8 mouse cellular contexts compared by ENCODE assay signal in the genomic region with DNA sequence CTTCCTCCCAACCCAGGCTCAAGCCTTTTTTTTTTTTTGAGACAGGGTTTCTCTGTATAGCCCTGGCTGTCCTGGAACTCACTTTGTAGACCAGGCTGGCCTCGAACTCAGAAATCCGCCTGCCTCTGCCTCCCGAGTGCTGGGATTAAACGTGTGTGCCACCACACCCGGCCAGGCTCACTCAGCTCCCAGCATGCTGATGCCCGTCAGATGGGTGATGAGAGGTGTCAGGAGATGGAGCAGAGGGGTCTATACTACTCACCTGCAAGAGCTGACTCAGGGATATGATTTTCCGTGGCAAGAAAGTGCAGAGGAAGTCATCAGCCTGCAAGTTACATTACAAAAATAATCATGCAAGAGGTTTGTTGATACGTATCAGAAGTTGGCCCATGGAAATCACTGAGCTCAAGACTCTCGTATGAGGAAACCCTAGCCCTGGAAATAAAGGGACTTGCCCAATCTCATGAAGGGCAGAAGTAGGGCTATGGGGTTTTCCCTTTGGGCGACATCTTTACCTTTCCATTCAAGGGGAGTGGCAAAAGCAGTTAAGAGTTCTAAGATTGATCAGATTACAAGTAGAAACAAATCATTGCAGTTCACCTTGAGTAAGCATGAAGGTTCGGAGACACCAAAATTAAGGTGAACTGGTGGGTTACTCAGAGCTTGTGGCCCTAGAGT. TPM values are rescaled to one million over a fixed set of nuclear protein-coding genes. Genes with fewer than 3 reads are reported as not detected.
DNase-seq lines count a peak whose midpoint lies in the region; ATAC-seq and TF ChIP-seq lines count a peak whose summit lies in the region.

No protein-coding gene starts in this region.

- no peak for TF ChIP-seq POLR2A in myocyte (IDR thresholded peaks at IDR 0.05; ENCODE audit: insufficient read length, low read depth)

- H3K9me3 ChIP-seq in kidney, embryonic 16.5 days (ENCODE audit: low read length): no peaks in the 10 kb centered on the region
- no peaks in the 10 kb centered on the region for H3K9me3 ChIP-seq in hindbrain, embryonic 16.5 days (ENCODE audit: control insufficient read depth, low read length)

- H3K27ac ChIP-seq in kidney, embryonic 16.5 days (ENCODE audit: low read length): peak overlapping the region; percentile 74
- peak overlapping the region; percentile 94 for H3K27ac ChIP-seq in hindbrain, embryonic 16.5 days (ENCODE audit: low read depth, low read length)

- ATAC-seq in kidney, embryonic 16.5 days (ENCODE audit: low FRiP score, low TSS enrichment): no peak
- ATAC-seq in activated CD4-positive, CD25-positive, alpha-beta regulatory T cell, adult 4 months: peak; percentile 36
- ATAC-seq in hindbrain, embryonic 16.5 days: no peak

- WGBS in kidney, embryonic 16.5 days: 68% methylated on average over 11 of the region's 11 CpGs
- WGBS in hindbrain, embryonic 16.5 days: 92% methylated on average over 11 of the region's 11 CpGs

- peak overlapping the region; percentile 46 for H3ac ChIP-seq in myocyte (ENCODE audit: control insufficient read depth, insufficient read length)

- DNase-seq in kidney, postnatal 25 days: no peak
- DNase-seq in thymus, postnatal 0 days (ENCODE audit: low spot score): no peak
- DNase-seq in urinary bladder, postnatal 36 days (ENCODE audit: low spot score in 2 of 2): no peak
- no peak for DNase-seq in kidney, adult 11 months

- H3K79me2 ChIP-seq in myocyte (ENCODE audit: control insufficient read depth, insufficient read depth): peaks cover 18% of the 10 kb centered on the region

- H3K27me3 ChIP-seq in kidney, embryonic 16.5 days (ENCODE audit: insufficient read depth, low read length): no peaks in the 10 kb centered on the region
- H3K27me3 ChIP-seq in hindbrain, embryonic 16.5 days (replicated peaks; ENCODE audit: control insufficient read depth, insufficient read depth, low read length): no peaks in the 10 kb centered on the region
- H3K27me3 ChIP-seq in myocyte (ENCODE audit: control insufficient read depth, insufficient read depth, insufficient read length): no peaks in the 10 kb centered on the region

- peak overlapping the region; percentile 73 for H3K9ac ChIP-seq in kidney, embryonic 16.5 days (replicated peaks; ENCODE audit: low read length)
- peak overlapping the region; percentile 69; the same call in 1 of the 2 replicates for H3K9ac ChIP-seq in hindbrain, embryonic 16.5 days (ENCODE audit: low read depth, low read length)

- peak overlapping the region; percentile 78 for H3K4me2 ChIP-seq in kidney, embryonic 16.5 days (replicated peaks; ENCODE audit: low read depth, low read length)
- H3K4me2 ChIP-seq in hindbrain, embryonic 16.5 days (ENCODE audit: low read length): peak overlapping the region; percentile 83
- H3K4me2 ChIP-seq in myocyte (ENCODE audit: low read depth): peak overlapping the region; percentile 87

- H3K4me3 ChIP-seq in kidney, embryonic 16.5 days (ENCODE audit: low read length): peak overlapping the region; percentile 97
- H3K4me3 ChIP-seq in hindbrain, embryonic 16.5 days (ENCODE audit: low read length): peak overlapping the region; percentile 56
- peak overlapping the region; percentile 89 for H3K4me3 ChIP-seq in myocyte

- peaks cover 21% of the 10 kb centered on the region for H3K4me1 ChIP-seq in kidney, embryonic 16.5 days (ENCODE audit: insufficient read depth, low read length)
- H3K4me1 ChIP-seq in hindbrain, embryonic 16.5 days (ENCODE audit: control insufficient read depth, insufficient read depth, low read depth, low read length): peaks cover 29% of the 10 kb centered on the region

- H3K36me3 ChIP-seq in kidney, embryonic 16.5 days (ENCODE audit: insufficient read depth, low read length): peaks cover 25% of the 10 kb centered on the region
- H3K36me3 ChIP-seq in hindbrain, embryonic 16.5 days (ENCODE audit: control insufficient read depth, insufficient read depth, low read length): peaks cover 5% of the 10 kb centered on the region
- no peaks in the 10 kb centered on the region for H3K36me3 ChIP-seq in myocyte (ENCODE audit: control insufficient read depth, insufficient read depth)

TF ChIP-seq in myocyte, 11 proteins besides CTCF, POLR2A, EP300 and RAD21:
- TF ChIP-seq MAX (IDR thresholded peaks at IDR 0.05; ENCODE audit: low read depth): no peak
- no peak for TF ChIP-seq MYOD1 (IDR thresholded peaks at IDR 0.05; ENCODE audit: control insufficient read depth in 1 of 3, insufficient read length in 2 of 3, low read depth in 2 of 3)
- TF ChIP-seq SRF (IDR thresholded peaks at IDR 0.05; ENCODE audit: control insufficient read depth, insufficient read length, low read depth): no peak
- TF ChIP-seq POLR2AphosphoS2 (IDR thresholded peaks at IDR 0.05; ENCODE audit: insufficient read length, low read depth): no peak
- TF ChIP-seq TCF3 (IDR thresholded peaks at IDR 0.05; ENCODE audit: insufficient read length, low read depth): no peak
- TF ChIP-seq REST (IDR thresholded peaks at IDR 0.05; ENCODE audit: insufficient read depth, insufficient read length): no peak
- no peak for TF ChIP-seq E2F4 (IDR thresholded peaks at IDR 0.05; ENCODE audit: insufficient read depth)
- TF ChIP-seq USF1 (IDR thresholded peaks at IDR 0.05; ENCODE audit: low read depth): no peak
- no peak for TF ChIP-seq MYOG (IDR thresholded peaks at IDR 0.05; ENCODE audit: control insufficient read depth in 1 of 3, insufficient read depth in 1 of 3, insufficient read length in 2 of 3, low read depth in 2 of 3)
- TF ChIP-seq CEBPB (IDR thresholded peaks at IDR 0.05; ENCODE audit: insufficient read depth, poor library complexity, severe bottlenecking): no peak
- no peak for TF ChIP-seq TCF12 (IDR thresholded peaks at IDR 0.05; ENCODE audit: insufficient read depth, poor library complexity, severe bottlenecking)

RNA-seq across cellular contexts. Expression of a gene that starts 1.0 kb away (rescaled TPM):
- 207 and 226 TPM in 2 replicates for polyA plus RNA-seq in kidney, embryonic 16.5 days (2015; fragmentation: Nextera tagmentation; extraction: Ambion mirVana)
- polyA plus RNA-seq in activated CD4-positive, CD25-positive, alpha-beta regulatory T cell, adult 4 months (2017; shearing (Covaris generic)): 100 to 1,000 TPM; 980 to 996 TPM
- 170 and 173 TPM in 2 replicates for polyA plus RNA-seq in hindbrain, embryonic 16.5 days (2015; fragmentation: Nextera tagmentation; extraction: Ambion mirVana)
- polyA plus RNA-seq in myocyte (2012; fragmentation: generic; extraction: Trizol): 139 TPM
- polyA plus RNA-seq in thymus, postnatal 0 days (2015; fragmentation: Nextera tagmentation; extraction: Ambion mirVana): 604 and 625 TPM in 2 replicates

RNA-seq across cellular contexts. Expression of a gene that starts 1.6 kb away (rescaled TPM):
- polyA plus RNA-seq in kidney, embryonic 16.5 days (2015; fragmentation: Nextera tagmentation; extraction: Ambion mirVana): 21.3 and 26.2 TPM in 2 replicates
- 10 to 100 TPM; 32.6 to 33.3 TPM for polyA plus RNA-seq in activated CD4-positive, CD25-positive, alpha-beta regulatory T cell, adult 4 months (2017; shearing (Covaris generic))
- polyA plus RNA-seq in hindbrain, embryonic 16.5 days (2015; fragmentation: Nextera tagmentation; extraction: Ambion mirVana): 18.2 and 20.3 TPM in 2 replicates
- polyA plus RNA-seq in myocyte (2012; fragmentation: generic; extraction: Trizol): 11.2 TPM
- 18.0 and 22.6 TPM in 2 replicates for polyA plus RNA-seq in thymus, postnatal 0 days (2015; fragmentation: Nextera tagmentation; extraction: Ambion mirVana)

RNA-seq across cellular contexts. Expression of a gene that starts 4.8 kb away (rescaled TPM):
- polyA plus RNA-seq in kidney, embryonic 16.5 days (2015; fragmentation: Nextera tagmentation; extraction: Ambion mirVana): 9.3 and 9.5 TPM in 2 replicates
- polyA plus RNA-seq in activated CD4-positive, CD25-positive, alpha-beta regulatory T cell, adult 4 months (2017; shearing (Covaris generic)): 10 to 100 TPM; 25.2 to 28.6 TPM
- 49.4 and 64.2 TPM in 2 replicates for polyA plus RNA-seq in hindbrain, embryonic 16.5 days (2015; fragmentation: Nextera tagmentation; extraction: Ambion mirVana)
- 18.5 TPM for polyA plus RNA-seq in myocyte (2012; fragmentation: generic; extraction: Trizol)
- 4.8 and 5.6 TPM in 2 replicates for polyA plus RNA-seq in thymus, postnatal 0 days (2015; fragmentation: Nextera tagmentation; extraction: Ambion mirVana)

RNA-seq across cellular contexts. Expression of a gene that starts 12.0 kb away (rescaled TPM):
- 156 and 168 TPM in 2 replicates for polyA plus RNA-seq in kidney, embryonic 16.5 days (2015; fragmentation: Nextera tagmentation; extraction: Ambion mirVana)
- polyA plus RNA-seq in activated CD4-positive, CD25-positive, alpha-beta regulatory T cell, adult 4 months (2017; shearing (Covaris generic)): 100 to 1,000 TPM; 700 to 830 TPM
- 223 and 230 TPM in 2 replicates for polyA plus RNA-seq in hindbrain, embryonic 16.5 days (2015; fragmentation: Nextera tagmentation; extraction: Ambion mirVana)
- polyA plus RNA-seq in myocyte (2012; fragmentation: generic; extraction: Trizol): 81.7 TPM
- 281 and 294 TPM in 2 replicates for polyA plus RNA-seq in thymus, postnatal 0 days (2015; fragmentation: Nextera tagmentation; extraction: Ambion mirVana)

RNA-seq across cellular contexts. Expression of a gene that starts 13.5 kb away (rescaled TPM):
- 16.8 and 17.7 TPM in 2 replicates for polyA plus RNA-seq in kidney, embryonic 16.5 days (2015; fragmentation: Nextera tagmentation; extraction: Ambion mirVana)
- 100 to 1,000 TPM; 129 to 164 TPM for polyA plus RNA-seq in activated CD4-positive, CD25-positive, alpha-beta regulatory T cell, adult 4 months (2017; shearing (Covaris generic))
- polyA plus RNA-seq in hindbrain, embryonic 16.5 days (2015; fragmentation: Nextera tagmentation; extraction: Ambion mirVana): 9.7 and 10.6 TPM in 2 replicates
- 4.0 TPM for polyA plus RNA-seq in myocyte (2012; fragmentation: generic; extraction: Trizol)
- polyA plus RNA-seq in thymus, postnatal 0 days (2015; fragmentation: Nextera tagmentation; extraction: Ambion mirVana): 46.6 and 50.2 TPM in 2 replicates
